ENCODE assay signal across 14 mouse cellular contexts in the genomic region with DNA sequence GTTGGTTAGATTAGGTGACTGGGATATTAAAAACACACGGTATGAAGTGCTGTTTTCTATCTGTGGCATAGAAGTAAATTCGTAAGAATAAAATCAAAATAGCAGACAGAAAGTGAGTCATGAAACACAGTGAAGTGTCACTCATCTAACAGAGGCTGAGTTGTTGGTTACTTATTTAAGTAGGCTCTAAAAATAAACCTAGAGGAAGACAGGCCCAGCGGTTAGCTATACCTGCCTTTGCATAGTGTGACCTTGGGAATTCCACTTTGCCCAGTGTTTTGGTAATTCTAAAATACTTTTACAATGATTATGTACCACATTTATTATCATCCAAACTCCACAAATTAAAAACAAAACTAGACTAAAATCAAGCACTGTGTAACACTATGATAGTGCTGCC.
"Had no signal": no experiment of that assay in that cellular context is flagged by ENCODE, and none has a peak within 500 bp of the region (broad histone marks: within the 10 kb centered on the region; RNA-seq: fewer than 3 reads in every experiment).

No protein-coding gene starts in this region.

- H3K9ac ChIP-seq: limb, embryonic 15.5 days; liver, embryonic 12.5 days; lung, embryonic 14.5 days; midbrain, embryonic 15.5 days; neural tube, embryonic 13.5 days; stomach, embryonic 15.5 days had no signal

- H3K27ac ChIP-seq: limb, embryonic 15.5 days; liver, embryonic 12.5 days; midbrain, embryonic 15.5 days; neural tube, embryonic 13.5 days; stomach, embryonic 15.5 days had no signal

- H3K4me1 ChIP-seq: liver, embryonic 12.5 days; midbrain, embryonic 15.5 days; stomach, embryonic 15.5 days had no signal

- H3K4me3 ChIP-seq: limb, embryonic 15.5 days; liver, embryonic 12.5 days; midbrain, embryonic 15.5 days; neural tube, embryonic 13.5 days; stomach, embryonic 15.5 days had no signal

- H3K27me3 ChIP-seq: limb, embryonic 15.5 days; liver, embryonic 12.5 days; midbrain, embryonic 15.5 days; neural tube, embryonic 13.5 days; stomach, embryonic 15.5 days had no signal

- H3K4me2 ChIP-seq: limb, embryonic 15.5 days; liver, embryonic 12.5 days; lung, embryonic 14.5 days; midbrain, embryonic 11.5 days; midbrain, embryonic 15.5 days; neural tube, embryonic 13.5 days; stomach, embryonic 15.5 days had no signal

- H3K36me3 ChIP-seq: midbrain, embryonic 15.5 days had no signal

- H3K9me3 ChIP-seq: limb, embryonic 15.5 days; liver, embryonic 12.5 days; midbrain, embryonic 15.5 days; neural tube, embryonic 13.5 days; stomach, embryonic 15.5 days had no signal

- ATAC-seq: liver, embryonic 12.5 days; midbrain, embryonic 15.5 days had no signal

- DNase-seq: kidney, postnatal 14 days; layer of hippocampus, postnatal 36 days; lung, embryonic 14.5 days; lung, postnatal 10 days; lung, postnatal 4 days; right cerebral cortex, postnatal 14 days; thymus, adult 2 months; thymus, postnatal 25 days had no signal
